Mouse (Mus musculus) forebrain, embryonic 16.5 days (tissue): ENCODE measurements around the gene Col6a2. TPM values are rescaled to one million over a fixed set of nuclear protein-coding genes. Genes with fewer than 3 reads are reported as not detected.

ENCODE experiments used
- ATAC-seq: fragments of 200-750 bp; cut with Nextera tagmentation; 2 replicates; pipeline ENCODE4 v1.8.0; 2017; ENCODE audit warnings: mild to moderate bottlenecking, moderate library complexity
- H3K27ac ChIP-seq: fragments of 300-500 bp; sonication (generic); 2 replicates; pipeline ENCODE4 v1.5.1; 2014; ENCODE audit warnings: low read length, control low read depth
- H3K27me3 ChIP-seq: fragments of 300-500 bp; sonication (generic); replicated peaks from 2 replicates; pipeline ENCODE4 v1.6.1; 2014; ENCODE audit warnings: low read length; ENCODE audit not compliant: control insufficient read depth, insufficient read depth
- H3K36me3 ChIP-seq: fragments of 300-500 bp; sonication (generic); 2 replicates; pipeline ENCODE4 v1.6.1; 2014; ENCODE audit not compliant: control insufficient read depth, insufficient read depth
- H3K4me1 ChIP-seq: fragments of 300-500 bp; sonication (generic); replicated peaks from 2 replicates; pipeline ENCODE4 v1.6.1; 2014; ENCODE audit warnings: low read length; ENCODE audit not compliant: control insufficient read depth, insufficient read depth
- H3K4me2 ChIP-seq: fragments of 300-500 bp; sonication (generic); 2 replicates; pipeline ENCODE4 v1.6.1; 2014; ENCODE audit warnings: mild to moderate bottlenecking, low read length, control low read depth
- H3K4me3 ChIP-seq: fragments of 300-500 bp; sonication (generic); replicated peaks from 2 replicates; pipeline ENCODE4 v1.5.1; 2014; ENCODE audit warnings: mild to moderate bottlenecking, low read length, control low read depth
- H3K9ac ChIP-seq: fragments of 300-500 bp; sonication (generic); replicated peaks from 2 replicates; pipeline ENCODE4 v1.6.1; 2014; ENCODE audit warnings: low read depth, low read length, control low read depth
- H3K9me3 ChIP-seq: fragments of 300-500 bp; sonication (generic); 2 replicates; pipeline ENCODE4 v1.6.1; 2016; ENCODE audit warnings: low read length; ENCODE audit not compliant: control insufficient read depth
- WGBS: fragments of 180-500 bp; shearing (Covaris S2); extraction: QIAGEN DNeasy Blood & Tissue Kit; methylation state at CpG from one replicate; pipeline ENCODE4 v1.1.7; 2014; 5-methylcytosine and 5-hydroxymethylcytosine counted together
- polyA plus RNA-seq: library from polyadenylated mRNA; unstranded; fragments of >200 nt; fragmentation: Nextera tagmentation; extraction: Ambion mirVana; gene quantifications from 2 replicates; pipeline ENCODE4 v1.2.1, GENCODE M21; 2015

The Col6a2 gene
- polyA plus RNA-seq, 1 experiment from 2014 or later = 8.1 TPM

GRCm38 (mm10) chr10:76650662-76651342 is 27.4 kb upstream of the Col6a2 start:
- Histone ChIP-seq H3K36me3 (no peaks in the 10 kb centered on the region), H3K4me3 (no peak overlapping the region), H3K27ac (no peak overlapping the region), H3K4me2 (no peak overlapping the region), H3K9me3 (no peaks in the 10 kb centered on the region), H3K27me3 (no peaks in the 10 kb centered on the region), H3K4me1 (no peaks in the 10 kb centered on the region), H3K9ac (no peak overlapping the region)
- no peak for ATAC-seq
- WGBS = 81% methylated on average over 12 of the region's 12 CpGs

- Histone ChIP-seq H3K4me2 (no peak overlapping the region), H3K27me3 (no peaks in the 10 kb centered on the region), H3K27ac (no peak overlapping the region), H3K9me3 (no peaks in the 10 kb centered on the region), H3K36me3 (no peaks in the 10 kb centered on the region), H3K4me1 (no peaks in the 10 kb centered on the region), H3K4me3 (no peak overlapping the region), H3K9ac (no peak overlapping the region)
- ATAC-seq = no peak
- 91% methylated on average over 10 of the region's 10 CpGs for WGBS
Observed at GRCm38 (mm10) chr10:76648738-76649137, 25.3 kb upstream of the Col6a2 start.

GRCm38 (mm10) chr10:76647390-76647789 is 24.0 kb upstream of the Col6a2 start:
- Histone ChIP-seq H3K9ac (no peak overlapping the region), H3K4me2 (no peak overlapping the region), H3K36me3 (no peaks in the 10 kb centered on the region), H3K9me3 (no peaks in the 10 kb centered on the region), H3K27me3 (no peaks in the 10 kb centered on the region), H3K4me3 (no peak overlapping the region), H3K4me1 (no peaks in the 10 kb centered on the region), H3K27ac (no peak overlapping the region)
- no peak for ATAC-seq
- WGBS = 71% methylated on average over 3 of the region's 3 CpGs

- Histone ChIP-seq H3K4me2 (no peak overlapping the region), H3K9me3 (no peaks in the 10 kb centered on the region), H3K27ac (no peak overlapping the region), H3K4me1 (no peaks in the 10 kb centered on the region), H3K36me3 (no peaks in the 10 kb centered on the region), H3K4me3 (no peak overlapping the region), H3K9ac (no peak overlapping the region), H3K27me3 (no peaks in the 10 kb centered on the region)
- no peak for ATAC-seq
- 82% methylated on average over 4 of the region's 4 CpGs for WGBS
Observed at GRCm38 (mm10) chr10:76645686-76646085, 22.3 kb upstream of the Col6a2 start.

- ATAC-seq = no peak
- Histone ChIP-seq H3K4me3 (no peak overlapping the region), H3K27ac (no peak overlapping the region), H3K4me1 (no peaks in the 10 kb centered on the region), H3K9me3 (no peaks in the 10 kb centered on the region), H3K27me3 (no peaks in the 10 kb centered on the region), H3K36me3 (no peaks in the 10 kb centered on the region), H3K9ac (no peak overlapping the region), H3K4me2 (no peak overlapping the region)
Observed at GRCm38 (mm10) chr10:76645066-76645465, 21.6 kb upstream of the Col6a2 start.

GRCm38 (mm10) chr10:76643999-76644398 is 20.6 kb upstream of the Col6a2 start:
- no peaks in the 10 kb centered on the region for H3K27me3 ChIP-seq
- H3K4me2 ChIP-seq = no peak overlapping the region
- H3K9me3 ChIP-seq = no peaks in the 10 kb centered on the region
- no peak overlapping the region for H3K9ac ChIP-seq
- ATAC-seq = no peak
- WGBS = 83% methylated on average over 4 of the region's 4 CpGs
- no peaks in the 10 kb centered on the region for H3K4me1 ChIP-seq
- no peak overlapping the region for H3K4me3 ChIP-seq
- H3K36me3 ChIP-seq = no peaks in the 10 kb centered on the region
- no peak overlapping the region for H3K27ac ChIP-seq

GRCm38 (mm10) chr10:76643446-76643845 is 20.0 kb upstream of the Col6a2 start:
- Histone ChIP-seq H3K9ac (no peak overlapping the region), H3K9me3 (no peaks in the 10 kb centered on the region), H3K36me3 (no peaks in the 10 kb centered on the region), H3K27ac (no peak overlapping the region), H3K27me3 (no peaks in the 10 kb centered on the region), H3K4me3 (no peak overlapping the region), H3K4me2 (no peak overlapping the region), H3K4me1 (no peaks in the 10 kb centered on the region)
- 83% methylated on average over 9 of the region's 9 CpGs for WGBS
- no peak for ATAC-seq

GRCm38 (mm10) chr10:76642628-76643434 is 19.4 kb upstream of the Col6a2 start:
- Histone ChIP-seq H3K4me3 (no peak overlapping the region), H3K9ac (no peak overlapping the region)
- WGBS = 82% methylated on average over 9 of the region's 9 CpGs

GRCm38 (mm10) chr10:76641894-76642627 is 18.6 kb upstream of the Col6a2 start:
- no peaks in the 10 kb centered on the region for H3K4me1 ChIP-seq
- H3K27ac ChIP-seq = no peak overlapping the region
- no peaks in the 10 kb centered on the region for H3K36me3 ChIP-seq
- no peak for ATAC-seq
- H3K4me3 ChIP-seq = no peak overlapping the region
- H3K4me2 ChIP-seq = no peak overlapping the region
- no peaks in the 10 kb centered on the region for H3K27me3 ChIP-seq
- 81% methylated on average over 13 of the region's 13 CpGs for WGBS
- H3K9me3 ChIP-seq = no peaks in the 10 kb centered on the region
- no peak overlapping the region for H3K9ac ChIP-seq

More at GRCm38 (mm10) chr10:76642628-76643434, 19.4 kb upstream of the Col6a2 start:
- Histone ChIP-seq H3K27ac (no peak overlapping the region), H3K4me2 (no peak overlapping the region), H3K4me1 (no peaks in the 10 kb centered on the region), H3K9me3 (no peaks in the 10 kb centered on the region), H3K36me3 (no peaks in the 10 kb centered on the region), H3K27me3 (no peaks in the 10 kb centered on the region)
- no peak for ATAC-seq
